Mouse (Mus musculus) embryonic fibroblast, embryonic 13.5 days (primary cell): Measurements from ENCODE around the gene Ubtf. TPM values are rescaled to one million over a fixed set of nuclear protein-coding genes. Genes with fewer than 3 reads are reported as not detected.
A peak's percentile ranks its signal among the peaks of the same experiment; 100 is the strongest.

Source experiments
- H3K27ac ChIP-seq: 2 replicates; pipeline ENCODE4 v1.5.1; 2012; ENCODE audit warnings: low read length, control low read depth, inconsistent platforms; ENCODE audit not compliant: insufficient read depth
- H3K4me1 ChIP-seq: 2 replicates; pipeline ENCODE4 v1.6.1; 2011; ENCODE audit warnings: low read length; ENCODE audit not compliant: control insufficient read depth, insufficient read depth
- H3K4me3 ChIP-seq: 2 replicates; pipeline ENCODE4 v1.5.1; 2011; ENCODE audit warnings: mild to moderate bottlenecking, control low read depth, low read length; ENCODE audit not compliant: insufficient read depth
- CTCF ChIP-seq: IDR thresholded peaks from 2 replicates; pipeline ENCODE4 v1.5.1; 2011; ENCODE audit warnings: mild to moderate bottlenecking, control low read depth, low read length, moderate library complexity, borderline replicate concordance; ENCODE audit not compliant: insufficient read depth
- POLR2A ChIP-seq: IDR thresholded peaks from 2 replicates; pipeline ENCODE4 v1.6.1; 2011; ENCODE audit warnings: low read depth, mild to moderate bottlenecking, control low read depth, low read length, moderate library complexity
- polyA plus RNA-seq: library from polyadenylated mRNA; stranded (reverse); fragments of >200 nt; gene quantifications from 2 replicates; pipeline ENCODE4 v1.2.4, GENCODE M21; 2011; ENCODE audit warnings: low read depth; ENCODE audit not compliant: missing spikeins, insufficient read length

The Ubtf gene
- polyA plus RNA-seq, 1 experiment, result 102 TPM

GRCm38 (mm10) chr11:102296491-102297472 is 22.8 kb downstream of the Ubtf start, which contains the start of gene Atxn7l3:
Gene Atxn7l3, minus strand, starts transcription at chr11:102296631.
- no peaks in the 10 kb centered on the region for H3K4me1 ChIP-seq
- TF ChIP-seq CTCF, result no peak
- peak; percentile 91 for TF ChIP-seq POLR2A
- H3K27ac ChIP-seq, result peak within 1 kb of the TSS; percentile 96
- peak within 1 kb of the TSS; percentile 80 for H3K4me3 ChIP-seq

- TF ChIP-seq POLR2A, result peak; percentile 13
- TF ChIP-seq CTCF, result no peak
- peak overlapping the region; percentile 94 for H3K27ac ChIP-seq
- peak overlapping the region; percentile 80 for H3K4me3 ChIP-seq
- no peaks in the 10 kb centered on the region for H3K4me1 ChIP-seq
Measured at GRCm38 (mm10) chr11:102295598-102296471, 23.7 kb downstream of the Ubtf start.

GRCm38 (mm10) chr11:102294887-102295597 is 24.5 kb downstream of the Ubtf start:
- Histone ChIP-seq H3K27ac (peak overlapping the region; percentile 94), H3K4me1 (no peaks in the 10 kb centered on the region), H3K4me3 (peak overlapping the region; percentile 80)
- no peak for TF ChIP-seq CTCF
- TF ChIP-seq POLR2A, result peak; percentile 91

GRCm38 (mm10) chr11:102294416-102294815 is 25.1 kb downstream of the Ubtf start:
- Histone ChIP-seq H3K27ac (no peak overlapping the region), H3K4me3 (peak overlapping the region; percentile 80; the same call in 1 of the 2 replicates), H3K4me1 (no peaks in the 10 kb centered on the region)
- TF ChIP-seq POLR2A, result no peak

- H3K4me1 ChIP-seq, result no peaks in the 10 kb centered on the region
- no peak overlapping the region for H3K4me3 ChIP-seq
- no peak overlapping the region for H3K27ac ChIP-seq
- TF ChIP-seq POLR2A (no peak), CTCF (no peak)
Measured at GRCm38 (mm10) chr11:102293971-102294370, 25.6 kb downstream of the Ubtf start.

GRCm38 (mm10) chr11:102291051-102291535 is 28.4 kb downstream of the Ubtf start:
- Histone ChIP-seq H3K27ac (no peak overlapping the region), H3K4me1 (peaks cover 2% of the 10 kb centered on the region; the same call in 1 of the 2 replicates), H3K4me3 (no peak overlapping the region)
- TF ChIP-seq POLR2A (no peak), CTCF (no peak)

GRCm38 (mm10) chr11:102290141-102290540 is 29.4 kb downstream of the Ubtf start:
- TF ChIP-seq POLR2A (no peak), CTCF (no peak)
- peaks cover 2% of the 10 kb centered on the region; the same call in 1 of the 2 replicates for H3K4me1 ChIP-seq
- no peak overlapping the region for H3K4me3 ChIP-seq
- H3K27ac ChIP-seq, result no peak overlapping the region

GRCm38 (mm10) chr11:102289511-102290100 is 29.9 kb downstream of the Ubtf start:
- TF ChIP-seq POLR2A (peak; percentile 25; the same call in 1 of the 2 replicates), CTCF (no peak)
- Histone ChIP-seq H3K4me1 (peaks cover 2% of the 10 kb centered on the region; the same call in 1 of the 2 replicates), H3K27ac (no peak overlapping the region), H3K4me3 (no peak overlapping the region)

- Histone ChIP-seq H3K27ac (no peak overlapping the region), H3K4me3 (no peak overlapping the region), H3K4me1 (peaks cover 2% of the 10 kb centered on the region; the same call in 1 of the 2 replicates)
- TF ChIP-seq CTCF (no peak), POLR2A (no peak)
Measured at GRCm38 (mm10) chr11:102288913-102289312, 30.6 kb downstream of the Ubtf start.
